In the genomic region with DNA sequence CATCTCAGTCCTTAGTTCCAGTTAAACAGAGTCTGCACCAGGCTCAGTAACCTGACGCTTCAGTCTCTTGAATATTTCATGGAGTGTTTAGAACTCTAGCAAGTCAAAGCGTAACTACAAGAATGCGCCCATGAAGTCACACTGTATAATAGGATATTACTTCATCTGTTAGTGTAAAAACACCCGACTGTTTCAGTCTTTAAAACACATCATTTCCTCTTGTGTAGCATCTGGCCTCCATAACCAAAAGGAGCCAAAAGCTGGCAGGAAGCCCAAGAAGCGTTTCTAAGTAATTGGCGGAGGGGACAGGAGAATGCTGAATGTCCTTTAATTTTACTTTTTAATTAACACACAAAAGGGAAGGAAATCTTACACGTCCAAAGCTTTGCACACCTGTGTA, we compare ENCODE assay signal across 9 mouse cellular contexts. TPM values are rescaled to one million over a fixed set of nuclear protein-coding genes. Genes with fewer than 3 reads are reported as not detected.
DNase-seq lines count a peak whose midpoint lies in the region; ATAC-seq and TF ChIP-seq lines count a peak whose summit lies in the region.
"Had no signal": no experiment of that assay in that cellular context is flagged by ENCODE, and none has a peak within 500 bp of the region (broad histone marks: within the 10 kb centered on the region; RNA-seq: fewer than 3 reads in every experiment).

No protein-coding gene starts in this region.

- TF ChIP-seq CTCF in cerebellum, adult 2 months (IDR thresholded peaks at IDR 0.05; ENCODE audit: borderline replicate concordance, insufficient read depth, low read depth, low read length) = no peak
- no peak for TF ChIP-seq CTCF in layer of hippocampus, adult 2 months (conservative IDR thresholded peaks at IDR 0.05)

- 48% methylated on average over 7 of the region's 7 CpGs for WGBS in cerebellum, adult 2 months
- WGBS in neural tube, embryonic 14.5 days = 36% methylated on average over 7 of the region's 7 CpGs

- H3K27me3 ChIP-seq in cerebellum, adult 2 months (ENCODE audit: control insufficient read depth, insufficient read depth, low read length) = no peaks in the 10 kb centered on the region
- H3K27me3 ChIP-seq in neural tube, embryonic 14.5 days (ENCODE audit: control insufficient read depth, insufficient read depth, low read length) = no peaks in the 10 kb centered on the region

- H3K4me3 ChIP-seq in cerebellum, adult 2 months (replicated peaks; ENCODE audit: insufficient read depth, low read depth, low read length) = no peak overlapping the region
- no peak overlapping the region for H3K4me3 ChIP-seq in neural tube, embryonic 14.5 days (ENCODE audit: low read depth, low read length)
- no peak overlapping the region for H3K4me3 ChIP-seq in layer of hippocampus, adult 2 months

- peak; percentile 57 to 65 for DNase-seq in cerebellum, postnatal 10 days
- DNase-seq in cerebellum, adult 2 months = no peak
- DNase-seq in neural tube, embryonic 10.5 days (ENCODE audit: extremely low spot score, low spot score) = no peak
- DNase-seq in kidney, postnatal 36 days = peak; percentile 53 to 65
- no peak for DNase-seq in embryo, embryonic 10 days (ENCODE audit: low spot score)
- no peak for DNase-seq in layer of hippocampus, adult 2 months (ENCODE audit: low spot score in 2 of 2)
- no peak for DNase-seq in layer of hippocampus, postnatal 36 days

- H3K9me3 ChIP-seq in neural tube, embryonic 14.5 days (ENCODE audit: control insufficient read depth, low read length) = no peaks in the 10 kb centered on the region

- no peaks in the 10 kb centered on the region; the same call in 1 of the 2 replicates for H3K4me1 ChIP-seq in cerebellum, adult 2 months (ENCODE audit: control insufficient read depth, insufficient read depth, low read length)
- H3K4me1 ChIP-seq in neural tube, embryonic 14.5 days (ENCODE audit: control insufficient read depth, insufficient read depth, low read length) = peaks cover 13% of the 10 kb centered on the region; the same call in 1 of the 2 replicates

- no peak overlapping the region for H3K9ac ChIP-seq in neural tube, embryonic 14.5 days (replicated peaks; ENCODE audit: low read depth, low read length)

- H3K4me2 ChIP-seq in neural tube, embryonic 14.5 days (ENCODE audit: low read depth, low read length) = no peak overlapping the region

- no peak for ATAC-seq in neural tube, embryonic 14.5 days (ENCODE audit: low read depth)

- H3K36me3 ChIP-seq in neural tube, embryonic 14.5 days (ENCODE audit: control insufficient read depth, insufficient read depth, low read length) = no peaks in the 10 kb centered on the region

- no peak for TF ChIP-seq POLR2A in cerebellum, adult 2 months (IDR thresholded peaks at IDR 0.05; ENCODE audit: borderline replicate concordance, insufficient read depth, low read length)

- H3K27ac ChIP-seq in cerebellum, adult 2 months (ENCODE audit: insufficient read depth, low read length) = no peak overlapping the region
- peak overlapping the region; percentile 40; the same call in 1 of the 2 replicates for H3K27ac ChIP-seq in neural tube, embryonic 14.5 days (ENCODE audit: low read depth, low read length)
- H3K27ac ChIP-seq in layer of hippocampus, adult 2 months = no peak overlapping the region

RNA-seq across cellular contexts. Expression of a gene that starts 5.0 kb away (rescaled TPM):
- 41.7 and 50.2 TPM in 2 replicates for polyA plus RNA-seq in cerebellum, adult 2 months (2012; rRNA removed)
- 18.7 and 21.0 TPM in 2 replicates for polyA plus RNA-seq in neural tube, embryonic 14.5 days (2014; fragmentation: Nextera tagmentation; extraction: Ambion mirVana)
- total RNA-seq in layer of hippocampus, adult 2 months (2021) = 1 to 10 TPM; 3.6 to 4.4 TPM
- 1 to 10 TPM; 4.6 to 5.6 TPM for total RNA-seq in layer of hippocampus, postnatal 36 days (2021)

RNA-seq across cellular contexts. Expression of a gene that starts 5.2 kb away (rescaled TPM):
- polyA plus RNA-seq in cerebellum, adult 2 months (2012; rRNA removed) = 0.54 and 0.61 TPM in 2 replicates
- polyA plus RNA-seq in neural tube, embryonic 14.5 days (2014; fragmentation: Nextera tagmentation; extraction: Ambion mirVana) = 0.41 TPM in 1 of 2 replicates, not detected in the other
- total RNA-seq in layer of hippocampus, adult 2 months (2021) = 1 to 10 TPM; 1.2 to 1.8 TPM
- total RNA-seq in layer of hippocampus, postnatal 36 days (2021) = 1 to 10 TPM; 1.8 to 2.0 TPM
- polyA plus RNA-seq: C2C12 had no signal

RNA-seq across cellular contexts. Expression of a gene that starts 57.2 kb away (rescaled TPM):
- polyA plus RNA-seq in cerebellum, adult 2 months (2012; rRNA removed) = 46.6 and 47.0 TPM in 2 replicates
- polyA plus RNA-seq in neural tube, embryonic 14.5 days (2014; fragmentation: Nextera tagmentation; extraction: Ambion mirVana) = 200 and 204 TPM in 2 replicates
- total RNA-seq in layer of hippocampus, adult 2 months (2021) = 10 to 100 TPM; 77.3 to 82.7 TPM
- total RNA-seq in layer of hippocampus, postnatal 36 days (2021) = 10 to 100 TPM; 79.8 to 85.9 TPM

RNA-seq across cellular contexts. Expression of a gene that starts 59.5 kb away (rescaled TPM):
- 27.2 and 28.9 TPM in 2 replicates for polyA plus RNA-seq in cerebellum, adult 2 months (2012; rRNA removed)
- 14.5 and 16.2 TPM in 2 replicates for polyA plus RNA-seq in neural tube, embryonic 14.5 days (2014; fragmentation: Nextera tagmentation; extraction: Ambion mirVana)
- total RNA-seq in layer of hippocampus, adult 2 months (2021) = 10 to 100 TPM; 26.3 to 27.0 TPM
- total RNA-seq in layer of hippocampus, postnatal 36 days (2021) = 10 to 100 TPM; 25.7 to 26.6 TPM

Comparison
In these comparisons a context has a peak if more than half of its experiments do, and no peak if none do; other contexts are left out.
1. DNase-seq: peak in cerebellum, postnatal 10 days (2 of 2) and kidney, postnatal 36 days (2 of 2); none in cerebellum, adult 2 months (0 of 2), neural tube, embryonic 10.5 days (single experiment), embryo, embryonic 10 days (single experiment), layer of hippocampus, adult 2 months (0 of 2) and layer of hippocampus, postnatal 36 days (0 of 2).